Mouse (Mus musculus) heart, embryonic 11.5 days (tissue): ENCODE measurements around the gene Lgals12. TPM values are rescaled to one million over a fixed set of nuclear protein-coding genes. Genes with fewer than 3 reads are reported as not detected.

ENCODE experiments used
- polyA plus RNA-seq: library from polyadenylated mRNA; unstranded; fragments of >200 nt; fragmentation: Nextera tagmentation; extraction: Ambion mirVana; gene quantifications from 2 replicates; pipeline ENCODE4 v1.2.1, GENCODE M21; 2014

The Lgals12 gene
- polyA plus RNA-seq, 1 experiment from 2014 or later, result not detected

Other genes with a start within 250 kb of the Lgals12 start
- gene Spindoc, start 224.2 kb downstream of the Lgals12 start, polyA plus RNA-seq, result 11.9 and 26.6 TPM in 2 replicates
- gene 2700081O15Rik, start 189.6 kb downstream of the Lgals12 start, polyA plus RNA-seq, result 4.6 and 4.7 TPM in 2 replicates
- 101 and 117 TPM in 2 replicates for gene Rtn3, start 123.9 kb downstream of the Lgals12 start, polyA plus RNA-seq
- gene Atl3, start 113.2 kb downstream of the Lgals12 start, polyA plus RNA-seq, result 8.9 and 9.5 TPM in 2 replicates
- gene Pla2g16, start 49.7 kb downstream of the Lgals12 start, polyA plus RNA-seq, result 42.5 and 46.7 TPM in 2 replicates
- not detected in 2 replicates for gene Hrasls5, start 5.3 kb upstream of the Lgals12 start, polyA plus RNA-seq
- gene Slc22a19, start 104.1 kb upstream of the Lgals12 start, polyA plus RNA-seq, result not detected in 2 replicates
- gene Slc22a26, start 195.5 kb upstream of the Lgals12 start, polyA plus RNA-seq, result not detected in 2 replicates